Mouse (Mus musculus): ENCODE measurements around the gene Ccng1. TPM values are rescaled to one million over a fixed set of nuclear protein-coding genes. Genes with fewer than 3 reads are reported as not detected.

The Ccng1 gene
- polyA plus RNA-seq, 1 experiment from 2014 or later = 17.9 TPM

- H3K4me2 ChIP-seq = peak overlapping the region; percentile 84
- 83% methylated on average over 8 of the region's 8 CpGs for WGBS (ENCODE audit: insufficient replicate concordance)
- no peaks in the 10 kb centered on the region for H3K9me3 ChIP-seq (replicated peaks)
Measured at GRCm38 (mm10) chr11:40755968-40756367, 857 bp upstream of the Ccng1 start.

GRCm38 (mm10) chr11:40754664-40755107 is 425 bp downstream of the Ccng1 start:
- Histone ChIP-seq H3K27me3 (no peaks in the 10 kb centered on the region), H3K4me2 (peak overlapping the region; percentile 84), H3K9me3 (replicated peaks) (no peaks in the 10 kb centered on the region), H3K27ac (replicated peaks) (peak overlapping the region; percentile 66), H3K9ac (peak overlapping the region; percentile 81), H3K4me1 (replicated peaks) (peaks cover 14% of the 10 kb centered on the region), H3K36me3 (replicated peaks) (peaks cover 14% of the 10 kb centered on the region), H3K4me3 (replicated peaks) (peak overlapping the region; percentile 76)
- ATAC-seq (ENCODE audit: insufficient read depth) = peak; percentile 73
- WGBS (ENCODE audit: insufficient replicate concordance) = 1% methylated on average over 19 of the region's 19 CpGs

More at GRCm38 (mm10) chr11:40755968-40756367, 857 bp upstream of the Ccng1 start:
- ATAC-seq (ENCODE audit: insufficient read depth) = no peak
- H3K4me3 ChIP-seq (replicated peaks) = peak overlapping the region; percentile 76; the same call in 1 of the 2 replicates
- peaks cover 8% of the 10 kb centered on the region; the same call in 1 of the 2 replicates for H3K36me3 ChIP-seq (replicated peaks)
- no peak overlapping the region for H3K9ac ChIP-seq
- H3K27ac ChIP-seq (replicated peaks) = no peak overlapping the region
- H3K27me3 ChIP-seq = no peaks in the 10 kb centered on the region
- peaks cover 14% of the 10 kb centered on the region for H3K4me1 ChIP-seq (replicated peaks)

- Histone ChIP-seq H3K27ac (replicated peaks) (no peak overlapping the region), H3K9me3 (replicated peaks) (no peaks in the 10 kb centered on the region), H3K27me3 (no peaks in the 10 kb centered on the region), H3K4me3 (replicated peaks) (peak overlapping the region; percentile 76; the same call in 1 of the 2 replicates), H3K4me2 (peak overlapping the region; percentile 84), H3K4me1 (replicated peaks) (peaks cover 14% of the 10 kb centered on the region), H3K9ac (no peak overlapping the region), H3K36me3 (replicated peaks) (peaks cover 17% of the 10 kb centered on the region)
- 65% methylated on average over 6 of the region's 6 CpGs for WGBS (ENCODE audit: insufficient replicate concordance)
- no peak for ATAC-seq (ENCODE audit: insufficient read depth)
Measured at GRCm38 (mm10) chr11:40753836-40754235, 1.3 kb downstream of the Ccng1 start.

GRCm38 (mm10) chr11:40747716-40748115 is 7.4 kb downstream of the Ccng1 start:
- 58% methylated on average over 2 of the region's 2 CpGs for WGBS (ENCODE audit: insufficient replicate concordance)
- H3K27me3 ChIP-seq = no peaks in the 10 kb centered on the region

GRCm38 (mm10) chr11:40746361-40746760 is 8.8 kb downstream of the Ccng1 start:
- Histone ChIP-seq H3K4me3 (replicated peaks) (no peak overlapping the region), H3K9me3 (replicated peaks) (no peaks in the 10 kb centered on the region), H3K9ac (no peak overlapping the region), H3K4me1 (replicated peaks) (no peaks in the 10 kb centered on the region), H3K36me3 (replicated peaks) (peaks cover 16% of the 10 kb centered on the region), H3K27ac (replicated peaks) (no peak overlapping the region), H3K4me2 (no peak overlapping the region), H3K27me3 (no peaks in the 10 kb centered on the region)
- no peak for ATAC-seq (ENCODE audit: insufficient read depth)
- 85% methylated on average over 12 of the region's 12 CpGs for WGBS (ENCODE audit: insufficient replicate concordance)

More at GRCm38 (mm10) chr11:40747716-40748115, 7.4 kb downstream of the Ccng1 start:
- H3K4me2 ChIP-seq = no peak overlapping the region
- H3K4me3 ChIP-seq (replicated peaks) = no peak overlapping the region
- no peaks in the 10 kb centered on the region for H3K4me1 ChIP-seq (replicated peaks)
- no peak overlapping the region for H3K9ac ChIP-seq
- no peak for ATAC-seq (ENCODE audit: insufficient read depth)
- no peaks in the 10 kb centered on the region for H3K9me3 ChIP-seq (replicated peaks)
- no peak overlapping the region for H3K27ac ChIP-seq (replicated peaks)
- peaks cover 16% of the 10 kb centered on the region for H3K36me3 ChIP-seq (replicated peaks)

- Histone ChIP-seq H3K4me1 (replicated peaks) (no peaks in the 10 kb centered on the region), H3K4me2 (no peak overlapping the region), H3K27me3 (no peaks in the 10 kb centered on the region), H3K36me3 (replicated peaks) (peaks cover 19% of the 10 kb centered on the region), H3K9me3 (replicated peaks) (no peaks in the 10 kb centered on the region), H3K27ac (replicated peaks) (no peak overlapping the region), H3K4me3 (replicated peaks) (no peak overlapping the region), H3K9ac (no peak overlapping the region)
- WGBS (ENCODE audit: insufficient replicate concordance) = 68% methylated on average over 3 of the region's 3 CpGs
- ATAC-seq (ENCODE audit: insufficient read depth) = no peak
Measured at GRCm38 (mm10) chr11:40744348-40744747, 10.8 kb downstream of the Ccng1 start.

GRCm38 (mm10) chr11:40741605-40742262 is 13.4 kb downstream of the Ccng1 start:
- Histone ChIP-seq H3K4me2 (no peak overlapping the region), H3K27ac (replicated peaks) (no peak overlapping the region), H3K9me3 (replicated peaks) (no peaks in the 10 kb centered on the region), H3K4me3 (replicated peaks) (no peak overlapping the region), H3K4me1 (replicated peaks) (no peaks in the 10 kb centered on the region), H3K9ac (no peak overlapping the region), H3K36me3 (replicated peaks) (peaks cover 43% of the 10 kb centered on the region), H3K27me3 (no peaks in the 10 kb centered on the region)
- no peak for ATAC-seq (ENCODE audit: insufficient read depth)
- WGBS (ENCODE audit: insufficient replicate concordance) = 82% methylated on average over 12 of the region's 12 CpGs

GRCm38 (mm10) chr11:40737369-40737768 is 17.7 kb downstream of the Ccng1 start:
- ATAC-seq (ENCODE audit: insufficient read depth) = no peak
- Histone ChIP-seq H3K4me3 (replicated peaks) (no peak overlapping the region), H3K9me3 (replicated peaks) (no peaks in the 10 kb centered on the region), H3K9ac (no peak overlapping the region), H3K4me2 (no peak overlapping the region), H3K4me1 (replicated peaks) (peaks cover 15% of the 10 kb centered on the region), H3K36me3 (replicated peaks) (peaks cover 48% of the 10 kb centered on the region), H3K27ac (replicated peaks) (no peak overlapping the region), H3K27me3 (no peaks in the 10 kb centered on the region)
- WGBS (ENCODE audit: insufficient replicate concordance) = 71% methylated on average over 3 of the region's 3 CpGs

GRCm38 (mm10) chr11:40734251-40734752 is 20.8 kb downstream of the Ccng1 start:
- H3K4me2 ChIP-seq = peak overlapping the region; percentile 83
- no peaks in the 10 kb centered on the region for H3K9me3 ChIP-seq (replicated peaks)
- peaks cover 56% of the 10 kb centered on the region for H3K36me3 ChIP-seq (replicated peaks)
- no peak for ATAC-seq (ENCODE audit: insufficient read depth)
- H3K9ac ChIP-seq = peak overlapping the region; percentile 91
- no peaks in the 10 kb centered on the region for H3K27me3 ChIP-seq
- peak overlapping the region; percentile 91 for H3K4me3 ChIP-seq (replicated peaks)
- H3K4me1 ChIP-seq (replicated peaks) = peaks cover 39% of the 10 kb centered on the region
- peak overlapping the region; percentile 85 for H3K27ac ChIP-seq (replicated peaks)
- WGBS (ENCODE audit: insufficient replicate concordance) = 3% methylated on average over 11 of the region's 11 CpGs

GRCm38 (mm10) chr11:40733339-40734174 is 21.6 kb downstream of the Ccng1 start, which contains the start of the genes Hmmr and Nudcd2:
Gene Hmmr, minus strand, starts transcription at chr11:40733422.
Gene Nudcd2, plus strand, starts transcription at chr11:40733667.
- peaks cover 39% of the 10 kb centered on the region for H3K4me1 ChIP-seq (replicated peaks)
- H3K27ac ChIP-seq (replicated peaks) = peak within 1 kb of the TSS; percentile 86
- peak within 1 kb of the TSS; percentile 91 for H3K9ac ChIP-seq
- H3K27me3 ChIP-seq = no peaks in the 10 kb centered on the region
- under 1% methylated on average over 52 of the region's 52 CpGs for WGBS (ENCODE audit: insufficient replicate concordance)
- H3K4me2 ChIP-seq = peak within 1 kb of the TSS; percentile 83
- H3K9me3 ChIP-seq (replicated peaks) = no peaks in the 10 kb centered on the region
- ATAC-seq (ENCODE audit: insufficient read depth) = peak; percentile 97
- H3K4me3 ChIP-seq (replicated peaks) = peak within 1 kb of the TSS; percentile 91
- peaks cover 56% of the 10 kb centered on the region for H3K36me3 ChIP-seq (replicated peaks)

- ATAC-seq (ENCODE audit: insufficient read depth) = peak; percentile 66
- H3K4me2 ChIP-seq = peak overlapping the region; percentile 70
- H3K27ac ChIP-seq (replicated peaks) = peak overlapping the region; percentile 86
- no peaks in the 10 kb centered on the region for H3K27me3 ChIP-seq
- peak overlapping the region; percentile 91 for H3K4me3 ChIP-seq (replicated peaks)
- peaks cover 57% of the 10 kb centered on the region for H3K36me3 ChIP-seq (replicated peaks)
- no peaks in the 10 kb centered on the region for H3K9me3 ChIP-seq (replicated peaks)
- H3K9ac ChIP-seq = peak overlapping the region; percentile 70
- WGBS (ENCODE audit: insufficient replicate concordance) = under 1% methylated on average over 14 of the region's 14 CpGs
- H3K4me1 ChIP-seq (replicated peaks) = peaks cover 39% of the 10 kb centered on the region
Measured at GRCm38 (mm10) chr11:40732997-40733338, 22.1 kb downstream of the Ccng1 start.
